Mouse (Mus musculus) myocyte (in vitro differentiated cells): Measurements from ENCODE around the gene Slc30a1. TPM values are rescaled to one million over a fixed set of nuclear protein-coding genes. Genes with fewer than 3 reads are reported as not detected.

Source experiments
- H3K27me3 ChIP-seq: one replicate; pipeline ENCODE4 v1.6.1; 2011; ENCODE audit not compliant: control insufficient read depth, insufficient read depth, insufficient read length
- H3K36me3 ChIP-seq: one replicate; pipeline ENCODE4 v1.6.1; 2011; ENCODE audit not compliant: control insufficient read depth, insufficient read depth
- H3K4me2 ChIP-seq: one replicate; pipeline ENCODE4 v1.6.1; 2011; ENCODE audit warnings: low read depth, control low read depth
- H3K4me3 ChIP-seq: one replicate; pipeline ENCODE4 v1.5.1; 2011; ENCODE audit warnings: mild to moderate bottlenecking, control low read depth, moderate library complexity
- H3K79me2 ChIP-seq: one replicate; pipeline ENCODE4 v1.6.1; 2011; ENCODE audit not compliant: control insufficient read depth, insufficient read depth
- H3ac ChIP-seq: one replicate; pipeline ENCODE4 v1.6.1; 2011; ENCODE audit not compliant: control insufficient read depth, insufficient read length
- CEBPB ChIP-seq: IDR thresholded peaks from 2 replicates; pipeline ENCODE4 v1.6.1; 2011; ENCODE audit warnings: mild to moderate bottlenecking, moderate library complexity; ENCODE audit not compliant: poor library complexity, insufficient read depth, severe bottlenecking
- E2F4 ChIP-seq: IDR thresholded peaks from one replicate; pipeline ENCODE4 v1.6.1; 2011; ENCODE audit warnings: mild to moderate bottlenecking, control low read depth, moderate library complexity; ENCODE audit not compliant: insufficient read depth
- MAX ChIP-seq: IDR thresholded peaks from one replicate; pipeline ENCODE4 v1.6.1; 2011; ENCODE audit warnings: low read depth, mild to moderate bottlenecking, control low read depth
- MYOD1 ChIP-seq, 3 experiments: IDR thresholded peaks; one replicate each; pipeline ENCODE4 v1.6.1; 2011; ENCODE audit warnings: control low read depth in 2 of 3, low read depth in 2 of 3, mild to moderate bottlenecking in 2 of 3, moderate library complexity in 1 of 3; ENCODE audit not compliant: insufficient read length in 2 of 3, control insufficient read depth in 1 of 3
- MYOG ChIP-seq, 3 experiments: IDR thresholded peaks; one replicate each; pipeline ENCODE4 v1.6.1; 2011; ENCODE audit warnings: control low read depth in 2 of 3, low read depth in 2 of 3, mild to moderate bottlenecking in 2 of 3; ENCODE audit not compliant: insufficient read length in 2 of 3, control insufficient read depth in 1 of 3, insufficient read depth in 1 of 3
- POLR2A ChIP-seq: IDR thresholded peaks from one replicate; pipeline ENCODE4 v1.6.1; 2011; ENCODE audit warnings: low read depth, mild to moderate bottlenecking, control low read depth, moderate library complexity; ENCODE audit not compliant: insufficient read length
- POLR2AphosphoS2 ChIP-seq: IDR thresholded peaks from one replicate; pipeline ENCODE4 v1.6.1; 2011; ENCODE audit warnings: low read depth, control low read depth; ENCODE audit not compliant: insufficient read length
- REST ChIP-seq: IDR thresholded peaks from one replicate; pipeline ENCODE4 v1.6.1; 2011; ENCODE audit warnings: mild to moderate bottlenecking, control low read depth, moderate library complexity; ENCODE audit not compliant: insufficient read depth, insufficient read length
- SRF ChIP-seq: IDR thresholded peaks from one replicate; pipeline ENCODE4 v1.6.1; 2011; ENCODE audit warnings: low read depth; ENCODE audit not compliant: control insufficient read depth, insufficient read length
- TCF12 ChIP-seq: IDR thresholded peaks from one replicate; pipeline ENCODE4 v1.6.1; 2011; ENCODE audit warnings: mild to moderate bottlenecking, control low read depth; ENCODE audit not compliant: poor library complexity, insufficient read depth, severe bottlenecking
- TCF3 ChIP-seq: IDR thresholded peaks from one replicate; pipeline ENCODE4 v1.6.1; 2011; ENCODE audit warnings: low read depth, control low read depth; ENCODE audit not compliant: insufficient read length
- USF1 ChIP-seq: IDR thresholded peaks from one replicate; pipeline ENCODE4 v1.6.1; 2011; ENCODE audit warnings: low read depth, mild to moderate bottlenecking, control low read depth, moderate library complexity
- polyA plus RNA-seq: library from polyadenylated mRNA; unstranded; fragments of >200 nt; fragmentation: generic; extraction: Trizol; gene quantifications from one replicate; pipeline ENCODE4 v1.2.1, GENCODE M21; 2012; ENCODE audit warnings: missing spikeins

Slc30a1 gene
- polyA plus RNA-seq, 1 experiment, result 3.9 TPM

DNA sequence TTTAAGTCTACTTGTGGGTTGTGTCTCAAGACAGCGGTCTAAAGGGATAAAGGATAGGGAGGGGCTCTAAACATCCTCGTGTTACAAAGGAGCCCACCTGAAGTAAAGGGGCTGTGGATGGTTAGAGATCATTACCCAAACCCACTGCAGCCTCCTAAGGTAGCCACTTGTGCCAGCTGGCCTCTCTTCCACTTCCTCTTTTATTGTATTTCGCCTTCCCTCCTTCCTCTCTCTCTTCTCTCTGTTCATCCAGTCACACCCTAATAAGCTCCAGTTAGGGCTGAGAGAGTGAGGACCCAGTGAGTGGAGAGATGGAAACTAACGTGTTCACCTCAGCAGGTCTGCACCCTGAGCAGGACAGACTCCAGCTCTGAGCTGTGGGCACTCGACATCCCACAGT is 10.3 kb downstream of the Slc30a1 start:
- H3ac ChIP-seq, result no peak overlapping the region
- no peaks in the 10 kb centered on the region for H3K36me3 ChIP-seq
- peaks cover 5% of the 10 kb centered on the region for H3K79me2 ChIP-seq
- no peak overlapping the region for H3K4me3 ChIP-seq
- no peaks in the 10 kb centered on the region for H3K27me3 ChIP-seq
- TF ChIP-seq MAX, result no peak
- no peak for TF ChIP-seq REST
- no peak for TF ChIP-seq TCF12
- TF ChIP-seq MYOG (IDR thresholded peaks at IDR 0.05; ENCODE audit: control insufficient read depth in 1 of 3, insufficient read depth in 1 of 3, insufficient read length in 2 of 3, low read depth in 2 of 3), result no peak
- no peak for TF ChIP-seq POLR2A
- no peak for TF ChIP-seq USF1
- no peak for TF ChIP-seq SRF
- TF ChIP-seq POLR2AphosphoS2, result no peak
- TF ChIP-seq MYOD1 (IDR thresholded peaks at IDR 0.05; ENCODE audit: control insufficient read depth in 1 of 3, insufficient read length in 2 of 3, low read depth in 2 of 3), result no peak
- TF ChIP-seq TCF3, result no peak
- no peak for TF ChIP-seq E2F4
- TF ChIP-seq CEBPB, result no peak
- H3K4me2 ChIP-seq, result no peak overlapping the region

DNA sequence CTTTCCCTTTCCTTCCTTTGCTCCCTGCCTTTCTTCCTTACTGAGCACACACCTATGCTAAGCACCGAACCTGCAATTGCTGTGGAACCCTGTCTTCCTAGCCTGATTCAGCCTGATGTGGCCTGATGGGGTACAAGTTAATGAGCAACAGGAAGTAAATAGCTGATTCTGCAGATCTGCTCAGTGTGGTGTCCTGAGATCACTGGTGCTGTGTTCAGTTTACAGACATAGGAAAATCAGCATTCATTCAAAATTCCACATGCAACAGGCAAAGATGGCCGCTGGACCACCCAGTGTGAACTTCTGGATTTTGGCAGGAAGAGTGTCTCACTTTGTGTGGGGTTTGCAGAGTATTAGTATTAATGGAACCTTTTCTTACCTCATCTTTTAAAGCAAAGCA is 12.8 kb downstream of the Slc30a1 start:
- no peak overlapping the region for H3ac ChIP-seq
- H3K27me3 ChIP-seq, result peaks cover 6% of the 10 kb centered on the region
- no peak for TF ChIP-seq MYOD1 (IDR thresholded peaks at IDR 0.05; ENCODE audit: control insufficient read depth in 1 of 3, insufficient read length in 2 of 3, low read depth in 2 of 3)
- no peak for TF ChIP-seq REST
- TF ChIP-seq E2F4, result no peak
- TF ChIP-seq SRF, result no peak
- TF ChIP-seq USF1, result no peak
- no peak overlapping the region for H3K4me3 ChIP-seq
- no peaks in the 10 kb centered on the region for H3K79me2 ChIP-seq
- no peaks in the 10 kb centered on the region for H3K36me3 ChIP-seq
- H3K4me2 ChIP-seq, result no peak overlapping the region

- TF ChIP-seq POLR2A, result no peak
- no peak for TF ChIP-seq TCF3
- TF ChIP-seq TCF12, result no peak
- TF ChIP-seq POLR2AphosphoS2, result no peak
- no peak for TF ChIP-seq USF1
- Histone ChIP-seq H3K27me3 (peaks cover 12% of the 10 kb centered on the region), H3K4me3 (no peak overlapping the region), H3K36me3 (no peaks in the 10 kb centered on the region), H3K79me2 (no peaks in the 10 kb centered on the region), H3ac (no peak overlapping the region), H3K4me2 (no peak overlapping the region)
Measured at GRCm38 (mm10) chr1:191921701-191922100, 15.1 kb downstream of the Slc30a1 start.

DNA sequence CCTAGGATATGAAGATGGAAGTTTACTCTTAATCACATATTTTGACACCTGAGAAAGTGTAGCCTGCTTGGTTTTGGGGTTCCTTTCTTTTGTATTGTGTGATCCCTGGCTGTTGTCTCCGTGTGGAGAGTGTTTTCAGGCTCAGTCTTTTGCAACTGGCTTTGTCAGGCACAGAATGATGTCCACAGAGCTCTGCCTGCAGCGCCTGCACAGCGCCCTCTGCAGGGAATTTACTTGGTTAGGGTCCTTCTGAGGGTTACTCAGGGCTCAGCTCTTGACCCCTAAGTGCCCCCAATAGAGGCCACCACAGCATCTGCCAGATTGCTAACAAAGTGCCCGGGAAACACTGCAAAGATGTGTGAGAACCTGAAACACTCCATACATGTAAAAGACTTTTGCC is 18.9 kb downstream of the Slc30a1 start:
- Histone ChIP-seq H3K27me3 (peaks cover 18% of the 10 kb centered on the region), H3ac (no peak overlapping the region), H3K79me2 (no peaks in the 10 kb centered on the region), H3K36me3 (no peaks in the 10 kb centered on the region), H3K4me3 (no peak overlapping the region), H3K4me2 (no peak overlapping the region)
- TF ChIP-seq POLR2AphosphoS2 (no peak), MYOG (IDR thresholded peaks at IDR 0.05; ENCODE audit: control insufficient read depth in 1 of 3, insufficient read depth in 1 of 3, insufficient read length in 2 of 3, low read depth in 2 of 3) (no peak), POLR2A (no peak), MYOD1 (IDR thresholded peaks at IDR 0.05; ENCODE audit: control insufficient read depth in 1 of 3, insufficient read length in 2 of 3, low read depth in 2 of 3) (no peak), CEBPB (no peak), TCF12 (no peak), USF1 (no peak), REST (no peak), E2F4 (no peak), MAX (no peak), TCF3 (no peak), SRF (no peak)

- Histone ChIP-seq H3K79me2 (no peaks in the 10 kb centered on the region), H3ac (no peak overlapping the region), H3K4me2 (no peak overlapping the region), H3K36me3 (no peaks in the 10 kb centered on the region), H3K4me3 (no peak overlapping the region), H3K27me3 (peaks cover 18% of the 10 kb centered on the region)
- TF ChIP-seq MYOG (IDR thresholded peaks at IDR 0.05; ENCODE audit: control insufficient read depth in 1 of 3, insufficient read depth in 1 of 3, insufficient read length in 2 of 3, low read depth in 2 of 3) (no peak), E2F4 (no peak), TCF3 (no peak), REST (no peak), MYOD1 (IDR thresholded peaks at IDR 0.05; ENCODE audit: control insufficient read depth in 1 of 3, insufficient read length in 2 of 3, low read depth in 2 of 3) (no peak)
Measured at GRCm38 (mm10) chr1:191926681-191927080, 20.1 kb downstream of the Slc30a1 start.
